Mouse (Mus musculus): ENCODE measurements around the gene Cacna2d2. TPM values are rescaled to one million over a fixed set of nuclear protein-coding genes. Genes with fewer than 3 reads are reported as not detected.

Gene Cacna2d2
- polyA plus RNA-seq, 1 experiment = 0.01 TPM

DNA sequence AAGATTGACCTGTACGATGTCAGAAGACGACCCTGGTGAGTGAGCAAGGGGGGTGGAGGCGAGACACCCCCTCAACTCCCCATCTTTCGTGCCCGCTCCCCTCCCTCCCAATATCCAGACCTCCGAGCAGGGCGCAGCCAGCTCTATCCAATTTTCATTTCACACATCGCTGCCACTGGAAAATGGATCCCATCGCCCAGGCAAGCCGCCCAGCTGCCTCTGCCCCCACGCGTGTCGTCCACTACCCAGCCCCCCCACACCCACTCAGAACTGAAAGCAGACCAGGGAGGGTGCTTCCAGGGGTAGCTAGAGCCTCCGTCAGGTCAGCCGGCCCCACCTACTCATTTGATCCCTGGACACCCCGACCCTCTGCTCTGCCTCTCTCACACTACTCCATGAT lies 112.9 kb downstream of the Cacna2d2 start:
- H3K79me2 ChIP-seq (ENCODE audit: control insufficient read depth, insufficient read depth) = no peaks in the 10 kb centered on the region
- no peak overlapping the region for H3K4me3 ChIP-seq (ENCODE audit: insufficient read depth, poor library complexity, severe bottlenecking)
- H3K36me3 ChIP-seq (ENCODE audit: control insufficient read depth, insufficient read depth) = no peaks in the 10 kb centered on the region
- peaks cover 75% of the 10 kb centered on the region for H3K27me3 ChIP-seq (ENCODE audit: control insufficient read depth, insufficient read depth, insufficient read length)
- TF ChIP-seq MYOG (IDR thresholded peaks at IDR 0.05; ENCODE audit: control insufficient read depth, extremely low read depth, insufficient read length) (no peak), MYOD1 (IDR thresholded peaks at IDR 0.05; ENCODE audit: control insufficient read depth, insufficient read length, low read depth) (no peak), USF1 (IDR thresholded peaks at IDR 0.05; ENCODE audit: low read depth) (no peak), CTCF (IDR thresholded peaks at IDR 0.05; ENCODE audit: control insufficient read depth, insufficient read depth, insufficient read length) (no peak), MAX (IDR thresholded peaks at IDR 0.05) (no peak)
- no peaks in the 10 kb centered on the region for H3K79me3 ChIP-seq (ENCODE audit: low read depth)
- H3ac ChIP-seq (ENCODE audit: control insufficient read depth, insufficient read length, low read depth) = no peak overlapping the region

DNA sequence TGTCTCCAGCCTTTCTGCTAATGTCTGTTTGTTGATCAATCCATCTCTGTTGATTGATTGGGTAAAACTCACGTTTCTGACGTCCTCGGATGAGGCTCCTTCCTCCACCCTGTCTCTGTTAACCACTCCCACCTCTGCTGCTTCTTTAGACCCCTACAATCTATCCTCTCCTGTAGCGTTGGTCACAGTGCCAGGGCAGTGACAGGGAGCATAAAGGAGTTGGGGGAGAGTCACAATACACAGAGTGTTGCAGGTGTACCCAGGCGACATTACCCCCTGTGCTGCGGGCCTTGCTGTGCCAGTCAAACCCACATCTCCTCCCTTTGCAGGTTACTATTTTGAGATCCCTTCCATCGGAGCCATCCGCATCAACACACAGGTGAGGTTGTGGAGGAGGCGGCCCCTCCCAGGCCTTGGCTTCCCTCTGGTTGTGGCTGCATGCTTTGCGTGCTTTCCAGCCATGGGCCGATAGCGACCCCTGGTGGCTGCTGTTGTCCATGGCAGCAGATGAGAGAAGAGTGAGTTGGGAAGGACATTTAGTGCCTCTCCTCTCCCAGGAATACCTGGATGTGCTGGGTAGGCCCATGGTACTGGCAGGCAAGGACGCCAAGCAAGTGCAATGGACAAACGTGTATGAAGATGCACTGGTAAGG lies 115.0 kb downstream of the Cacna2d2 start:
- no peak overlapping the region for H3ac ChIP-seq (ENCODE audit: control insufficient read depth, insufficient read length, low read depth)
- no peaks in the 10 kb centered on the region for H3K36me3 ChIP-seq (ENCODE audit: control insufficient read depth, insufficient read depth)
- H3K79me2 ChIP-seq (ENCODE audit: control insufficient read depth, insufficient read depth) = no peaks in the 10 kb centered on the region
- TF ChIP-seq MYOD1 (IDR thresholded peaks at IDR 0.05; ENCODE audit: control insufficient read depth, insufficient read length, low read depth) (no peak), CTCF (IDR thresholded peaks at IDR 0.05; ENCODE audit: control insufficient read depth, insufficient read depth, insufficient read length) (peak; percentile 78)
- peaks cover 74% of the 10 kb centered on the region for H3K27me3 ChIP-seq (ENCODE audit: control insufficient read depth, insufficient read depth, insufficient read length)
- H3K4me3 ChIP-seq (ENCODE audit: insufficient read depth, poor library complexity, severe bottlenecking) = no peak overlapping the region
- no peaks in the 10 kb centered on the region for H3K79me3 ChIP-seq (ENCODE audit: low read depth)

DNA sequence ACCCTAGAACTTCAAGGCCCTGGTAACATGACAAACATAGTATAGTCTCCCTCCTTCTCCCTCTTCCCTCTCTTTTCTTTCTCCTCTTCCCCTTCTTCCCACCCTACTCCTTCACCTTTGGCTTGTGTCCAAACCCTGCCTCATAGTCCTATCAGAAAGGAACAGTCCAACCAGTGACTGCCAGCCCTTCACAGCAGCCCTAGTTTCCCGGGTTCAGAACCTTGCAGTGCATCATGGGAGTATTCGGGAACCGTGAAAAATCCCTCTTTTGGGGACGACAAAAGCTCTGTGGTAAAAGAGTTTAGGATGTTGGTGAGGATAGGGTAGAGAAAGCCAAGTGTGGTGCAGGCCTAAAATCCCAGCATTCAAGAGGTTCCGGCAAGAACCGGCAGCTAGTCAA lies 120.9 kb downstream of the Cacna2d2 start:
- Histone ChIP-seq H3K36me3 (ENCODE audit: control insufficient read depth, insufficient read depth) (no peaks in the 10 kb centered on the region), H3K79me3 (ENCODE audit: low read depth) (no peaks in the 10 kb centered on the region), H3K27me3 (ENCODE audit: control insufficient read depth, insufficient read depth, insufficient read length) (peaks cover 72% of the 10 kb centered on the region), H3K4me3 (ENCODE audit: insufficient read depth, poor library complexity, severe bottlenecking) (no peak overlapping the region), H3ac (ENCODE audit: control insufficient read depth, insufficient read length, low read depth) (no peak overlapping the region), H3K79me2 (ENCODE audit: control insufficient read depth, insufficient read depth) (no peaks in the 10 kb centered on the region)
- TF ChIP-seq MYOD1 (IDR thresholded peaks at IDR 0.05; ENCODE audit: control insufficient read depth, insufficient read length, low read depth) (no peak), CEBPB (IDR thresholded peaks at IDR 0.05; ENCODE audit: low read depth) (no peak), FOSL1 (IDR thresholded peaks at IDR 0.05; ENCODE audit: insufficient read depth, low read length, poor library complexity, severe bottlenecking) (no peak), USF1 (IDR thresholded peaks at IDR 0.05; ENCODE audit: low read depth) (no peak), MAX (IDR thresholded peaks at IDR 0.05) (no peak), MYOG (IDR thresholded peaks at IDR 0.05; ENCODE audit: control insufficient read depth, extremely low read depth, insufficient read length) (no peak)

DNA sequence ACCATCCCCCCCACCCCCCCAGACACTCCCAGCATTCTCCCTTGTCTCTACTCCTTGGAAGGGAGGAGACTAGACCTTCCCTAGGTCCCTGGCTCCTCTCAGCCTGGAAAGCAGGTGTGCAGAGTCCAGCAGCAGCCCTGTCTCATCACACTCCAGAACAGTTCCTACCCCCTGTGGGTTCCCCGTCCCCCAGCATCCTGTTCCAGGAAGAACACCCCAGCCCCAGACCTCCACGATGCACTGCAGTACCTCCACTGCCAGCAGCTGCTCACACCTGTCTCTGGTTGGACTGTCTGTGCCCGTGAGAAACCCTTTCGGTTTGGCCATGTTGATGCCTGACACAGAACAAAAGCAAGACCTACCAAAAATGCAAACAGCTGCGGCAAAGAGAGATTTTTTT lies 121.8 kb downstream of the Cacna2d2 start:
- Histone ChIP-seq H3K79me2 (ENCODE audit: control insufficient read depth, insufficient read depth) (no peaks in the 10 kb centered on the region), H3ac (ENCODE audit: control insufficient read depth, insufficient read length, low read depth) (no peak overlapping the region), H3K36me3 (ENCODE audit: control insufficient read depth, insufficient read depth) (no peaks in the 10 kb centered on the region), H3K27me3 (ENCODE audit: control insufficient read depth, insufficient read depth, insufficient read length) (peaks cover 79% of the 10 kb centered on the region), H3K79me3 (ENCODE audit: low read depth) (no peaks in the 10 kb centered on the region), H3K4me3 (ENCODE audit: insufficient read depth, poor library complexity, severe bottlenecking) (no peak overlapping the region)
- TF ChIP-seq USF1 (IDR thresholded peaks at IDR 0.05; ENCODE audit: low read depth) = no peak
- TF ChIP-seq CTCF (IDR thresholded peaks at IDR 0.05; ENCODE audit: control insufficient read depth, insufficient read depth, insufficient read length) = no peak
- TF ChIP-seq FOSL1 (IDR thresholded peaks at IDR 0.05; ENCODE audit: insufficient read depth, low read length, poor library complexity, severe bottlenecking) = no peak
- no peak for TF ChIP-seq MYOD1 (IDR thresholded peaks at IDR 0.05; ENCODE audit: control insufficient read depth, insufficient read length, low read depth)
- no peak for TF ChIP-seq MYOG (IDR thresholded peaks at IDR 0.05; ENCODE audit: control insufficient read depth, extremely low read depth, insufficient read length)
- no peak for TF ChIP-seq MAX (IDR thresholded peaks at IDR 0.05)
- no peak for TF ChIP-seq CEBPB (IDR thresholded peaks at IDR 0.05; ENCODE audit: low read depth)

DNA sequence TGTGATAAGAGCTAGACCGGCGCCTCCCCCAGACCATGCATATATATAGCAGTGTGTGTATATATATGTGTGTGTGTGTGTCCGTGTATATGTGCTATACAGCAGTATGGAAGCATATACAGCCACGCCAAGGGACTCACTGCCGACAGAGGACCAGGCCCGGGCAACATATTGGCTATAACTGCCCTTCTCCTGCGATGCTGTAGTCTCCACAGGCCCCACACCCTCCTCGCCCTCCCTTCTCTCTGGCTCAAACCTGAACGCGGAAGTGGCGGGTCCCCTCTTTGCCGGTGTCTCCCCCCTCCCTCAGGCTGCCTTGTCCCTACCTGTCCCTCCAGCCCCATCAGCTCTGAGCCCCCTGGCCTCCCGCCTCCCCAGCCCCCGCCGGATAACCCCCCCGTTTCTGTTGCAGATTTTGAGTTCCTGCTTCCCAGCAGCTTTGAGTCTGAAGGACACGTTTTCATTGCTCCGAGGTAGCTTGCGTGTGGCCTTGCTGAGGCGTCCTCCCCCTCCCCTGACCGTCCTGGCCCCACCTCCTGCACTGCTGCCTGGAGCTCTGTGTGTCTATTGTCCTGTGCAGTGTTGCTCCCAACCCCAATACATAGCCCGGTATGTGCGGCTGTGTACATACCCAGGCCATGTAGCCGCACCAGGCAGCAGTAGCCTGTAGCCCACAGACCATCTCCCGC lies 122.4 kb downstream of the Cacna2d2 start:
- Histone ChIP-seq H3K79me3 (ENCODE audit: low read depth) (no peaks in the 10 kb centered on the region), H3ac (ENCODE audit: control insufficient read depth, insufficient read length, low read depth) (no peak overlapping the region), H3K79me2 (ENCODE audit: control insufficient read depth, insufficient read depth) (no peaks in the 10 kb centered on the region), H3K36me3 (ENCODE audit: control insufficient read depth, insufficient read depth) (no peaks in the 10 kb centered on the region), H3K4me3 (ENCODE audit: insufficient read depth, poor library complexity, severe bottlenecking) (no peak overlapping the region), H3K27me3 (ENCODE audit: control insufficient read depth, insufficient read depth, insufficient read length) (peaks cover 84% of the 10 kb centered on the region)
- no peak for TF ChIP-seq FOSL1 (IDR thresholded peaks at IDR 0.05; ENCODE audit: insufficient read depth, low read length, poor library complexity, severe bottlenecking)
- no peak for TF ChIP-seq USF1 (IDR thresholded peaks at IDR 0.05; ENCODE audit: low read depth)

DNA sequence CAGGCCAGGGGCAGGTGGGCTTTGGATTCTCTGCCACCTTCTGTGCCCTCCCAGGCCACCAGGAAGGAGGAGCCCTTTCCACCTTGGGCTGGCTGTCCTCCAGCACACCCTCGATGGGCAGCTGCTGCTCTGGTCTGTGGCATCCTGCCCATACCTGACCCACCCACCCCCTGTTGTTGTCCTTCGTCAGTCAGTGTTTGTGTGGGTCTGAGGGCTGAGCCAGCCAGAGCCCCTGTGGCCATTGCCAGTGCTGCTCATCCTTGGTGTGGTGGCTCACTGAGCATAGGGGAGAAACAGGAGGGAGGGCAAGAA lies 122.9 kb downstream of the Cacna2d2 start:
- Histone ChIP-seq H3K36me3 (ENCODE audit: control insufficient read depth, insufficient read depth) (no peaks in the 10 kb centered on the region), H3ac (ENCODE audit: control insufficient read depth, insufficient read length, low read depth) (no peak overlapping the region), H3K79me2 (ENCODE audit: control insufficient read depth, insufficient read depth) (no peaks in the 10 kb centered on the region), H3K27me3 (ENCODE audit: control insufficient read depth, insufficient read depth, insufficient read length) (peaks cover 84% of the 10 kb centered on the region), H3K79me3 (ENCODE audit: low read depth) (no peaks in the 10 kb centered on the region), H3K4me3 (ENCODE audit: insufficient read depth, poor library complexity, severe bottlenecking) (no peak overlapping the region)
- no peak for TF ChIP-seq MYOG (IDR thresholded peaks at IDR 0.05; ENCODE audit: control insufficient read depth, extremely low read depth, insufficient read length)
- no peak for TF ChIP-seq MYOD1 (IDR thresholded peaks at IDR 0.05; ENCODE audit: control insufficient read depth, insufficient read length, low read depth)
- TF ChIP-seq MAX (IDR thresholded peaks at IDR 0.05) = no peak
- no peak for TF ChIP-seq CEBPB (IDR thresholded peaks at IDR 0.05; ENCODE audit: low read depth)
